Mouse (Mus musculus) heart, adult 2 months (tissue): ENCODE measurements around the gene Trim47.

Experiments
- CTCF ChIP-seq: fragments of 200-600 bp; IDR thresholded peaks from 2 replicates; pipeline ENCODE4 v1.8.1; 2022; ENCODE audit warnings: antibody characterized with exemption, mild to moderate bottlenecking, moderate library complexity
- EP300 ChIP-seq: fragments of 200-500 bp; IDR thresholded peaks from 2 replicates; pipeline ENCODE4 v1.6.1; 2011; ENCODE audit warnings: low read depth, low read length, control low read depth; ENCODE audit not compliant: insufficient read depth
- POLR2A ChIP-seq: fragments of 200-500 bp; IDR thresholded peaks from 2 replicates; pipeline ENCODE4 v1.6.1; 2011; ENCODE audit warnings: mild to moderate bottlenecking, low read depth, low read length, control low read depth; ENCODE audit not compliant: insufficient read depth

GRCm38 (mm10) chr11:116138096-116138467 lies 11.1 kb upstream of the Trim47 start:
- TF ChIP-seq CTCF = no peak
- no peak for TF ChIP-seq POLR2A
- TF ChIP-seq EP300 = no peak
